Mouse (Mus musculus): ENCODE measurements around the gene Arntl.

DNA sequence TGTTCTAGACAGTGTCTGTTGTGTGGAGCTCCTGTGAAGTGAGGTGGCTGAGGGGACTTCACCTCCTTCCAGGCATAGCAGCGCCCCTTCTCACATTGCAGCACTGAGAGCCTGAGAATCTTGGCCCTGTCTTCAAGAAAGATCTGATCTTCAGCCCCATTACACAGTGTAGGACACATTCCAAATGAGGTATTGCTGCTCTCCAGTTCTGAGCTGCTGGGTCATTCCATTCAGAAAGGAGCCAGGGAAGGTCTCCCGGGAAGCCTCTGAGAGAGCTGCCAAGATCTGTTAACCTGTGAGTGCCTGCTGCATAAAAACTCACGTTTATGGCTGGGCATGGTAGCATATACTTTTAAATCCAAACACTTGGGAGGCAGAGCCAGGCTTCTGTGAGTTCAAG lies 5.7 kb upstream of the Arntl start:
- TF ChIP-seq MYOG (IDR thresholded peaks at IDR 0.05; ENCODE audit: control insufficient read depth, extremely low read depth, insufficient read length) (no peak), CTCF (IDR thresholded peaks at IDR 0.05; ENCODE audit: control insufficient read depth, insufficient read depth, insufficient read length) (no peak), MYOD1 (IDR thresholded peaks at IDR 0.05; ENCODE audit: control insufficient read depth, insufficient read length, low read depth) (no peak)

Measured in C2C12 (cell line).